Mouse (Mus musculus) embryonic stem cell, embryonic (primary cell): ENCODE measurements at regions not wholly inside any gene's neighbourhood (a gene's known extent, or its start where the extent isn't known, plus 50 kb on each side); places are given as distances from the start of the nearest gene placed in this dataset.

Source experiments
- CTCF ChIA-PET, 4 experiments: fragments of 300-600 bp in 2 of 4; fragments of 350-600 bp in 2 of 4; sonication (Branson Sonifier 250); formaldehyde crosslinking; loops; one replicate each; lab custom pipeline; 2022; ENCODE audit warnings: inconsistent platforms in 2 of 4; lab: Charles Lee
- POLR2A ChIA-PET, 4 experiments: fragments of 300-600 bp in 2 of 4; fragments of 350-600 bp in 2 of 4; sonication (Branson Sonifier 250); formaldehyde crosslinking; loops; one replicate each; lab custom pipeline; 2022; ENCODE audit warnings: antibody characterized with exemption in 4 of 4, inconsistent platforms in 1 of 4; lab: Charles Lee

DNA sequence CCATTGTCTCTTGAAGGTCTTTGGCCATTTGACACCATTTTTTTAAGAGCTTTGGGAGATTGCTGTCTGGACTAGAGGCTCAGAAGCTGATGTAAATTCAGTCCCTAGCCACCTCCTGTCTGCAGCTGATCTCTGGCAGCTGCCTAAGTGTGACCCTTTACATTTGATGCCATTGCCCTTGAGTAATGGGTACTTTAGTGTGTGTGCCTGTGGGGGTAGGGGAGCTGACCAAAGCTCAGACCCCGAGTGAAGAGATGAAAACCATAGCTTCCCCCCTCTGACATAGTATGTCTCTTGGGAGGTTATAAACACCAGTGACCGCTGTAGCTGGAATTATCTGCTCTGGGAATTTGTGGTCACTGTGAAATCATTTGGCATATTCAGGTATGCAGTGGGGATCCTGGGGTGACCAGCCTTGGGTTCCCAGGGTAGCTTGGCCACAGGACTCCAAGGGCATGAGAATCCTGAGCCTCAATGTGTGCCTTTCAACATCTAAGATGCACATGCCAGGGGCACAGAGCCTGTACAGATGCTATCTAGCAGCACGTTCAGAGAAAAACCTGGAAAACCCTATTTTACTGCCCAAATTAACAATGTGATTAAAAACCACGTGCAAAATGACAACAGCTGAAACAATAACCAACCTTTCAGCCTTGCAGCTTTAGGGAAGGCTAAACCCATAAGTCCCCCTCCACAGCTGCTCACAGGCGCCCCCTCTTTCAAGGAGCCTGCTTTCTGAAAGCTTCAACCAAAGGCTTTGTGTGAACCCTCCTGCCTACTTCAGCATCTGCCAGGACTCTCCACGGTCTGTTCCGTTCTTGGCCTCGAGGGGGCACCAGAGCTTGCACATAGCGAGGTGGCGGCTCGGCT lies 171.9 kb upstream of the 9630041A04Rik start:
- POLR2A ChIA-PET: no interaction called here
- CTCF ChIA-PET: interaction anchor here (0.5 to 2.6 kb wide), 10 partner anchors 12 to 714 kb away, joined by 3 to 13 read pairs (median 3); partner anchors contain the start of gene Ephb1 (in 3 of the 4)

- ChIA-PET POLR2A (no interaction called here), CTCF (no interaction called here)
Observed at GRCm38 (mm10) chr9:101687226-101687625, 174.4 kb upstream of the 9630041A04Rik start.

DNA sequence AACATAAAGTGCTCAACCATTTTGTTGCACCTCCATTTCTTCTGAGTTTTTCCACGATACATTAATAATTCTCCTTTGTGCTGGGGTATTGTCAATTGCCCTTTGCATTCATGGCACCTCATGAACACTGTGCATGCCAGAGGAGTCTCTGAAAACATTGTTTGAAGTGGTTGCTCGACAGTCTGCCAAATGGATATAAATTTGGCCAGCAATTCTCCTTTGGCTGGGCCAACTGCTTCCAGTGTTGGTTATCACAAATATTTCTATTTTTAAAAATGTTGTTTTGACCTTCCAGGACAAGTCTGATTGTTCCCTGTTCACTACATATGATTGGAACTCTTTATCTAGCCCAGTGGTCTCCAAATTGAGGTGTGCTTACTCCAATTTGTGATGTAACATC lies 184.1 kb upstream of the 9630041A04Rik start:
- ChIA-PET CTCF (interaction anchor here in 1 of 4 experiments (1.0 kb wide), 1 partner anchor 12 kb away, joined by 3 read pairs; no protein-coding TSS in a partner anchor), POLR2A (no interaction called here)

- CTCF ChIA-PET: interaction anchor here in 2 of 4 experiments (0.6 to 0.7 kb wide), 2 partner anchors 19 to 1216 kb away, joined by 3 to 5 read pairs; no protein-coding TSS in a partner anchor
- POLR2A ChIA-PET: interaction anchor here in 1 of 4 experiments (0.6 kb wide), 1 partner anchor 126 kb away, joined by 3 read pairs; no protein-coding TSS in a partner anchor
Observed at GRCm38 (mm10) chr9:101670111-101670510, 191.5 kb upstream of the 9630041A04Rik start.

DNA sequence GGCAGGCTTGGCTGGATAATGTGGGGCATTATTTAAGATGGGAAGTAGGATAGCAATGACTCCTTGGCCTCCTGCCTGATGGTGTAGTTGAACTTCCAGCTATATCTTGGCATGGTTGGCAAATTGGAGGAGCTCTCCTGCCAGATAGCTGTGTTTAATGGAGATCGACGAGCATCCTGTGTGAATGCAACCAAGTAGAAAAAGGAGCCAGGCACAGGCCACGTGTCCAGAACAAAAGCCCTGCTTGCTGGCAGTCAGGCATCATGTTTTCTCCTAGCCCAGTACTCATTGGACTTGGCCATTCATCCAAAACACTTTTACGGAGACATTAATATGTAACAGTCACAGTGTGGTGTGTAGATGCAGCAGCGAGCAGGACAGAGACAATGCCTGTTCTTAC lies 211.8 kb upstream of the 9630041A04Rik start:
- POLR2A ChIA-PET: no interaction called here
- CTCF ChIA-PET: no interaction called here

GRCm38 (mm10) chr9:101641524-101641923 lies 220.1 kb upstream of the 9630041A04Rik start:
- POLR2A ChIA-PET: no interaction called here
- CTCF ChIA-PET: no interaction called here

- ChIA-PET POLR2A (interaction anchor here in 1 of 4 experiments (0.8 to 0.9 kb wide), 2 partner anchors 64 to 368 kb away, joined by 3 read pairs; no protein-coding TSS in a partner anchor), CTCF (no interaction called here)
Observed at GRCm38 (mm10) chr9:101640598-101640997, 221.0 kb upstream of the 9630041A04Rik start.

DNA sequence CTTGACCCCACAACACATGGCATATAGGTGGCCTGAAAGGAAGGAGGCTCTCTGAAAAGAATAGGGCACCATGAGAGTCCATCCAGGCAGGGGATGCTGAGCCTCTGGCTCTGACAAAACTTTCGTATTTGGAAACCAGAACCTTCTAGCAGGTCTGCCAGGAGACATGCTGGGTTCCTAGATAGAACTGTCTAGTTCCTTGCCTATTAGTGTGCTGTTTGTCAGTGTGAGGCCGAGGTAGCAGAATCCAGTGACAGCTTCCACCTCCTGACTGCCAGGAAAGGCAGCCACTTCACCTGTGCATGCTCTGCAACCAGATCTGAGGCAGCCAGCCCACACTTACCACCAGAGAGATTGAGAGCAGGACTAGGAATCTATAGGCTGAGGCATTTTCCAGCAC lies 245.4 kb upstream of the 9630041A04Rik start:
- CTCF ChIA-PET: no interaction called here
- POLR2A ChIA-PET: no interaction called here

GRCm38 (mm10) chr9:101615176-101615575 lies 246.5 kb upstream of the 9630041A04Rik start:
- POLR2A ChIA-PET: no interaction called here
- CTCF ChIA-PET: interaction anchor here in 1 of 4 experiments (0.7 kb wide), 1 partner anchor 738 kb away, joined by 4 read pairs; no protein-coding TSS in a partner anchor

GRCm38 (mm10) chr9:101613933-101614332 lies 247.7 kb upstream of the 9630041A04Rik start:
- ChIA-PET CTCF (no interaction called here), POLR2A (interaction anchor here in 1 of 4 experiments (0.6 kb wide), 1 partner anchor 178 kb away, joined by 3 read pairs; no protein-coding TSS in a partner anchor)

GRCm38 (mm10) chr9:101613471-101613870 lies 248.2 kb upstream of the 9630041A04Rik start:
- ChIA-PET POLR2A (interaction anchor here in 1 of 4 experiments (0.5 kb wide), 1 partner anchor 17 kb away, joined by 3 read pairs; no protein-coding TSS in a partner anchor), CTCF (no interaction called here)

DNA sequence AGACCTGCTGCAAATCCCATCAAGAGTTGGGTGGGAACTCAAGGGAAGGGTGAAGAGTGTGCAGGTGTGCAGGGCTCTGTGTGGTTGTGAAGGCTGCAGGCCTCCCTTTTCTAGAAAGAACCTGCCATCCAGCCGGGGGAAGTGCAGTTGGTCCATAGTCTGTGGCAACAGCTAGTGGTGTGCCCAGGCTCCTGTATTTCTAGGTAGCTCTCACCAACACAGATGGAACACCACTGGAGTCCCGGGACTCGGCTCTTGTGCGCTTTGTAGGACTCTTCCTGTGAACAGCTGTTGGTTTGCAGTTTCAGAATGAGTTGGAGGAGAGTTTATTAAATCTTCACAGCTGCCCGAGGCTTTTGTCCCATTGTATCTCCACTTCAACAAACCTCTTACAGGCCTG lies 248.7 kb upstream of the 9630041A04Rik start:
- CTCF ChIA-PET: no interaction called here
- POLR2A ChIA-PET: interaction anchor here in 1 of 4 experiments (0.5 kb wide), 1 partner anchor 17 kb away, joined by 3 read pairs; no protein-coding TSS in a partner anchor

GRCm38 (mm10) chr9:101612571-101612970 lies 249.1 kb upstream of the 9630041A04Rik start:
- POLR2A ChIA-PET: no interaction called here
- CTCF ChIA-PET: no interaction called here

DNA sequence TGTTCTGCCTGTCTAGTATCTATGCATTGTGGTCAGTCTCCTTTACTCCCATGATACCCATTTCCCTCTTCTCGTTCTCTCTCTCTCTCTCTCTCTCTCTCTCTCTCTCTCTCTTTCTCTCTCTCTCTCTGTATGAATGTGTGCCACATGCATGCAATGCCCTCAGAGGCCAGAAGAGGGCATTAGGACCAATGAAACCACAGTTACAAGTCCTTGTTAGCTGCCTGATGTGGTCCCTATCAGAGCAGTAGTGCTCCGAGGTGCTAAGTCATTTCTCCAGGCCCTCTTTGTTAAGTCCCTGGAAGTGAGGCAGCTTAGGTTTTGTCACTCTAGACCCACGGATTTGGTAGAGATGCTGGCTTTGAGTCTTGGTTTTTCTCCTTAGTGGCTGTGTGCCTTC lies 250.2 kb upstream of the 9630041A04Rik start:
- ChIA-PET CTCF (interaction anchor here (0.6 to 1.5 kb wide), 13 partner anchors 14 to 845 kb away, joined by 3 to 10 read pairs (median 4); partner anchors contain the start of gene Ephb1 (in 1 of the 4)), POLR2A (interaction anchor here in 2 of 4 experiments (0.6 kb wide), 2 partner anchors 19 to 431 kb away, joined by 3 read pairs; no protein-coding TSS in a partner anchor)

DNA sequence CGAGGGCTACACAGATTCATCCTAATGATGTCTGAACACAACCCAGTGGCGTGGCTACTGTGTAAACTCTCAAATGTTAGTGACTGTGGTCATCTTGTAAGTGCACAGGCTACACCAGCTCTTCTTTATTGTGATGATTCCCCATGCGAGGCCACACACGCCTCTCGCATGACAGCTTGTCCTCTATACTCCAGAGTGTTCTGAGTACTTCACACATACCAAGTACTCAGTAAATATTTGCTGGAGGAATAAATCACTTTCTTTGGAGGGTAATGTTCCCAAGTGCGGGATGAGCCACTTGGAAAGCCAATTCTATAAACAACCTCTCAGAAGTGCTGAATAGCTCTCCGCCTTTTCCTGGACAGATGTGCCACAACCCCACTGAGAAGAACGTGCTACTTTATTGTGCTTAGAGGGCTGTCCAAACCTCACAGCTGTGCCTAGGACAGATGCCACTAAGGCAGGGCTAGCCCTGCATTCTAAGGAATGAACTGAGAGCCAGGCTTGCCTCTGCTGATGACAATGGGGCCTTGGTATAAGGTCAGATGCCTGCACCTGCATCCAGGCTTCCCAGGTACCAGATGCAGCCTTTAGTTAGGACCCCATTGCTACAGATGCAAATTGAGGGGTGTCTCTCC lies 250.7 kb upstream of the 9630041A04Rik start:
- ChIA-PET CTCF (interaction anchor here (0.6 to 1.5 kb wide), 11 partner anchors 14 to 790 kb away, joined by 3 to 10 read pairs (median 4); partner anchors contain the start of gene Ephb1 (in 2 of the 4)), POLR2A (interaction anchor here in 2 of 4 experiments (0.6 to 0.7 kb wide), 3 partner anchors 20 to 469 kb away, joined by 3 read pairs; no protein-coding TSS in a partner anchor)

DNA sequence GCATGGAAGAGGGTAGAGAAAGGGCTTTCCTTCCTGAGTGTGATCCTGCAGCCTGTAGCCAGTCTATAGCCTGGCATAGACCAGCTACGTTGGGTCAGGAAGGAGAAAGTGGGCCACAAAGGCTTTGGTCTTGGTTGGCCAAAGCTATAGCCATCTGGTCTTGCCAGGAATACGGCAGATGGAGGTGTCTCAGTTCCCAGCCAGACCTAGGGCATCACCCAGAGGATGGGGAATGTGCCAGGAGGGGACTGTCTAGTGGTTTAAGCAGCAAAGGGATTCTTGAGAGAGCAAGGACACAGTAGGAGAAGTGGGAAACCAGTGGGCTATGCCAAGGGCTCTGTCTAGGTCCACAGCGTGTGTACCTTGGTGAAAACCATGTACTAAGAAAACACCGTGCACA lies 251.3 kb upstream of the 9630041A04Rik start:
- POLR2A ChIA-PET: interaction anchor here in 1 of 4 experiments (0.7 kb wide), 1 partner anchor 470 kb away, joined by 3 read pairs; no protein-coding TSS in a partner anchor
- CTCF ChIA-PET: interaction anchor here in 2 of 4 experiments (1.2 to 1.5 kb wide), 3 partner anchors 15 to 744 kb away, joined by 3 to 6 read pairs (median 6); partner anchors contain the start of gene Ephb1 (in 2 of the 2)

DNA sequence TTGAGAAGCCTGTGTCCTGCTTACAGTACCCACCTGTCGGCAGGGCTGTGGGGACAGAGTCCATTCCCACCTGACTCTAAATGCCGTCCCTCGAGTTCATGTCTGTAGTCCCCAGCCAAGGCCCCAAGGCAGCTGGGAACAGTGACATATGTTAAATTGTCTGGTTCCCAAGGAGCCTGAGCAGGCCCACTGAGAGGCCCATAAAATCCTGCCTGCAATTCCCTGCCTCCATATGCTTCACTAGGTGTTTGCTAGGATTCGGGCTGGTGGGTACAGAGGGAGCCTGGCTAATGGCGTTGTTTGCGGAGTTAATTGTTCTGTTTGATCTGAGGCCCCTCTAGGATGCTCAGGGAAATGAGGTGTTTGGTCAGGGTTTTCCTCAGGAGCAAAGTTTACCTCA lies 258.8 kb upstream of the 9630041A04Rik start:
- CTCF ChIA-PET: no interaction called here
- POLR2A ChIA-PET: interaction anchor here in 1 of 4 experiments (0.5 to 0.6 kb wide), 2 partner anchors 302 to 627 kb away, joined by 4 to 5 read pairs; no protein-coding TSS in a partner anchor

- POLR2A ChIA-PET: no interaction called here
Observed at GRCm38 (mm10) chr9:101596898-101597297, 264.7 kb upstream of the 9630041A04Rik start.

More at GRCm38 (mm10) chr9:101596898-101597297, 264.7 kb upstream of the 9630041A04Rik start:
- CTCF ChIA-PET: interaction anchor here in 1 of 4 experiments (0.6 kb wide), 1 partner anchor 15 kb away, joined by 7 read pairs; no protein-coding TSS in a partner anchor
